Mouse (Mus musculus) mesoderm, embryonic 11.5 days (tissue): ENCODE measurements at regions not wholly inside any gene's neighbourhood (a gene's known extent, or its start where the extent isn't known, plus 50 kb on each side); places are given as distances from the start of the nearest gene placed in this dataset.
"Not testable (repeated sequence)": the region's sequence is repeated elsewhere in the genome, so short reads cannot be mapped to it uniquely, and the experiment has no call there.

ENCODE experiments used
- DNase-seq: peaks from one replicate; pipeline ENCODE4 v3.0.0-alpha.2; 2012; ENCODE audit warnings: low read depth, low spot score

DNA sequence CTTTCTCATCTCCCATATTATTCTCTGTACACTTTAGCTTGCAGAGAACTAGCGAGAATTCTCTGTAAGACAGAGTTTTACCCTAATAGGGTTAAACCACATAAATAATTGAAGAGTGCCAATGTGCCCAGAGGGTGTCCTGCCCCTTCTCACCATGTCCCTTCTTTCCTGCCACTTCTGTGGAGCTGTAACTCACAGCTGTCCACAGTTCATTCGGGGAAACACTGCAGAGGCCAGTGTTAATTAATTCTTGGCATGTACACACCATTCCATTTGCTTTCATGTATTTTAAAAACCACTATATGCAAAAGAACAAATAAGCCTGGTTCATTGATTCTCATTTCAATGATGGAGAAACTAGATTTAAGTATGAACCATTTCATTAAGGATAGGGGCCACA, 787.8 kb downstream of the Ets1 start:
- DNase-seq: no peak

DNA sequence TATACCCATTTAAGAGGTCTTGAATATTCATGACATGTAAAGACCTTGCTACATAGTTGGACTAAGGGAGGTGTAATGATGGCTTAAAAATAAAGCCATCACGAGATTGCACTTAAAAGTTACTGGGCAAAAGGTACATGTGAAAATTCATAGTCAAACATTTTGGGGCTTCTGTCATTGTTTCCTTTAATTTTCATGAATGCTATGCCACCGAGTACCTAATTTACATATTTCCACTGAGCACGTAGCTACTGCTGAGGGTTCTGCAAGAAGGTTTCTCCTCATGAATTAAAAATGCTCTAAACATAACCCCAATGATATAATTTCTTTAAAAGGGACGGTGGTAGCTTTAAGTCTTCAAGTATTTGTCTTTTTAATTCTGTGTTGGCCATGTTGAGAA, 800.4 kb downstream of the Ets1 start:
- no peak for DNase-seq

DNA sequence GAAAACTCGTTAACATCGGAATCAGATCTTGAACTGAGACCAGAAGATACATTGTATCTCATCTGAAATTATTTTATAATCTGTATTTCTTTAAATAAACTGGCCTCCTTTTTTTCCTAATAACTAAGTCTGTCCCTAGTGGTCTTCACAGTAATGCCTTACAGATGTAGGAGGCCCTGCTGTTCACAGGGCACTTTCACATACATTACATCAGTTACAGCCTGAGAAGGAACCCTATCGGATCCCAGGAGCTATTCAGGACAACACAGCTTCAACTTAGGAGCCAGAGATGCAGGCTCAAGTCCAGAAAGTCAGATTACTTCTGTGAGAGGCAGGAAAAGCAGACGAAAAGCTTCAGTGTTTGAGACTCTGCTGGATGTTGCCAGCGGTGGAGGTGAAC, 806.2 kb downstream of the Ets1 start:
- peak; percentile 12 for DNase-seq

DNA sequence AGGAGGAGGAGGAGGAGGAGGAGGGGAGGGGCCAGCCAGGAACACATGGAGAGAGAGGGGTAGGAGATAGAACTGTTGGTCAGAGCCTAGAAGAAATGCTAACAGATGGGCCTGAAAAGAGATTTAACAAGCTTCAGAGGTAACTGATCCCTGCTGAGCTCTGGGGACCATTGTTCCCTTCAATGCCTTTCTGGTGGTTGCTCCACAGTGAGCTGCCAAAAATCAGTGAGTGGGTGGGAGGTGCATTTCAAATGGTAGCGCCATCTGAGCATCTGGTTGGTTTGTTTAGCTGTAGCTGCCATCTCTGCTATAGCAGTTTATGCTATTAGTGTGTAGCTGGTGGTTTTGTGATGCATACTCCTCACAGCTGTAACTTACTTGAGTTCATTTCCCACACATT, 809.9 kb downstream of the Ets1 start:
- no peak for DNase-seq

DNA sequence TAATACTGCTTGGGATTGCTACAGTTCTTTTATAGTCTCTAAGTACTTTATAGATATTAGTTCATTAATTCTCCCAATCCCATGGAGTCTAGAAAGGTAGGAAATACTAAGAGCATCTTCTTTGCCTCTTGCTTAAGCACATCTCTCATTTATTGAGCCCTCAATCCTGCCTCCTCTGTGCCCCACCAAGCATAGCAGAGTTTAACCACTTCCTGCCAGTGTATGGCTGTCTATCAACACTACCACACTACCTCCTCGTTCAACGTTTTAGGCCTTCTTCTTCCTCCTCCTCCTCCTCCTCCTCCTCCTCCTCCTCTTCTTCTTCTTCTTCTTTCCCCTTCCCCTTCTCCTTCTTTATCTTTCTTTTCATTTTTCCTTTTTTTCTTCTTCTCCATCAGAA, 839.1 kb downstream of the Ets1 start:
- DNase-seq: no peak

DNA sequence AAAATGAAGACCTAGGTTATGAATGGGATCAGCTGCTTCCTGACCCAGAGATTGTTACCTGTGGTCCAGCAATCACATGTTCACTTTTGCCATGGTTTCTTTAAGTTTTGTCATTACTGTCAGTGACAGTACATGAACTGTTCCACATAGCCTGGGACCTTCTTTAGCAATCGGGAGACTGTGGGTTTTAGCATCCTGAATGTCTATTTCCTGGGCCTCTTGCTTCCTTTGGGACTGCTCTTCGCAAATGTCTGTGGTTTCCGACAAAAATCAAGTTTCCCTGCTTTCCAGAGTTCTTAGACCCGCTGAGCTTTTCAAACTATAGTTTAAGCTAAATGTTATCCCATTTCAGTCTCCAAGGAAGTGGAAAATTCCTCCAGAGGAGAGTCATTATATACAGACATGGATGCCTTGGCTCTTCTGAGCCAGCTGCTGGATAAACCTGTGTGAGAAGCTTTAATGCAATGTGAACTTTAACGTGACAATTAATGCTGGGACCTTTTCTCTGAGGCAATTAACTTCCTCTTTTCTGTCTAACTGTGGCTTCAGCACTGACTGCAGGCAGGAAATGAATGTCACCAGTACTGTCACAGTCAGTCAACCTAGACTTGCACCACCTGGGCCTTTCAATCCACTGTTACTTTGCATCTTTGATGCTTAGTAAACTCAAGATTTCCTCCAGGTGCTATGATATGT, 847.0 kb downstream of the Ets1 start:
- no peak for DNase-seq

DNA sequence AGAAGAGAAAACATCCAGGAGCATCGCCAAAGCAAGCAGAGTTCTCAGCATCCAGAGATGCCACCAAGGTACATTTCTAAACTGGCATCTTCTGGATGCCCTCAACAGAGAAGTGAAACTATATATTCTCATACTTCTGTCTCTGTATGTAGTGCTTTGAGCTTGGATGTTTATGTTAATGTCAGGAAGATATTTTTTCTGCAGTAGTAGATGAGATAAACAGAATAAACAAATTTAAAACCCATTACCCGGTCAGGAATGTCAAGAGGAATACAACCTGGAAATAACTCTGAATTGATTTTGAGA, 847.5 kb downstream of the Ets1 start:
- no peak for DNase-seq

DNA sequence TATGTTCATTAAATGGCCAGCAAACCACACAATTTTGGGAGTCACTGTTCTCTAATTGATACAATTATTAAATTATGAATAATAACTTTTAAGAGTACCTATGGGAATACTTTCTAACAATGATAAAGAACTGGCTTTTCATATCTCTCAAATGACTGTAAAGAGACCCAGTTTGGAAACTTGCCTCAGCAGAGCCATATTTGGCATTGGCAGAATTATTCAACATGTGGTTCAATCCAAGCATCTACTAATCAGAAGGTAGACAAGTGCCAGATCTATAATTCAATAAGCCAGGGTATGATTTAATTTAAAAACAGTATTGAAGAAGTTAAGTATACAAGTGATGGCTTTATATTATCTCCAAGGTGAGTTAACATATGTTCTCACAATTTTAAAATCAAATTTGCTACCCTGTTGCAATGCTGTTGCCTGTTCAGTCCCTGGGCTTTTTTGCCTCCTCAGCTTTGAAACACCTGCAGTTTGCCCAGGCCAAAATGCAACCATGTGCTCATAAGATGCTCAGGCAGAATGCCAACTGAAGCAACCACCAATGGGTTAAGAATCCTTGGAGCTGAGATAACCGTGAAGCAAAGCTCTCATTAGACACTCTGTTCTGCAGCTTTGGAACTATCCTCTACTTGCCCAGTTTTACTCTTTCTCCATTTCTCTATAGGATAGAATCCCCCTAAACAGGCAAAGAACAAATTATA, 897.2 kb downstream of the Ets1 start:
- no peak for DNase-seq

DNA sequence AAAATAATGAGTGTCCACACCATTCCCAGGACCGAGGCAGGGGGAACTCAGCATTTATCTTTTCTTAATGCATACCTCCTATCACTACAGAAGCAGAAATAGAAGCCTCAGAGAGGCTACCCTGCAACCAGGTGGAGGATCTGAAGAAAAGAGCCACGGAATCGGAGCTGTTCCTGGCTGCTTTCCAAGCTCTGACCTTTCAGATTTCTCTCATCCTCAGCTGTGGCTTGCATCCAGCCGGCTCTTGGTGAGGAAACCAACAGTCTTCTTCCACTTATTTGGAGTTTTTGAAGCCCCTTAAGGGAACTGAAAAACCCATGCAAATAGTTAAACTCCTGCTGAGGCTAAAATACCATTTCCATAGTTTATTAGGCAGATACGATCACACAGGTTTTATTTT, 907.3 kb downstream of the Ets1 start:
- no peak for DNase-seq

DNA sequence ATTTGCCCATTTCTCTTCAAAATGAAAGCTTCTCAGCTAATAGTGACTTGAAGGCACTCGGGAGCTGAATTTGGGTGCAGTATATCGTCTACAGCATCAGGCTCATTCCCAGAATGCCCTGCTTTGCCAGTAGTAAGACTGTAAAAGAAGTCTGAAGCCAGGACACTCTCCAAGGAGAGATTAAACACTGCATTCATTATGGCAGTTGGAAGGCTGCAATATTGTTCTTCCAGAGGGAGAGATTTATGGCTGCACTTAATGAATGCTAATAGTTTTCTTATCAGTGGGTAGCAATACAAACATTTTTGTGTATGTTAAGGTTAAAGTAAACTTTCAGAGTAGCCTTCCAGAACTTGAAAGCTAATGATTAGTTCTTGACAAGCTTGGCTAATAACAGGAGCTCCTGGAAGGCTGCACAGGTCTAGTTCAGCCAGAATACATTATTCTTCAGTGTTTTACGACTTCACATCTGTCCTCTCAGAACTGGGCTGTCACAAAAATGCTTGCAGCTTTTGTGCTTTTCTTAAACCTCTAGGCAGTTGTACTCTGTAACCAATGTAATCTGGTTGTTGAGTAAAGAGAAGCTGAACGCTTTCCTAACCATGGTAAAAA, 910.2 kb downstream of the Ets1 start:
- DNase-seq: peak; percentile 33

DNA sequence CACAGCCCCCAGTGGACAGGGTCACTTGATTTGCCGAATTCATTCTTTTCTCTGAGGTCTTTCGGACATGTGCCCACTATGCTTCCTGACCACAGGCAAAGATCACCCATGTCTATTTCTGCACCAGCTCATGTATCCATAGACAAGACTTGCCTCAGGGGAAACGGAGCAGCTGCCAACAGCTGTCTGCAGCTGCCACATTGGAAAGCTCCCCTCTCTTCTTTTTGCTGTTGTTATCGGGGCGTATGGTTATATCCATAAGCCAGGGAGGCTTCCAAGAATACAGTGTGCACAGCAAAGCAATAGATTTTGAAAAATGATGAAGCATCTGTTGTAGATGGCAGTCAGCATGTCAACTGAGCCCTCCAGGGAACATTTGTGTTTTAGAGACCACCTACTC, 913.4 kb downstream of the Ets1 start:
- DNase-seq: no peak

DNA sequence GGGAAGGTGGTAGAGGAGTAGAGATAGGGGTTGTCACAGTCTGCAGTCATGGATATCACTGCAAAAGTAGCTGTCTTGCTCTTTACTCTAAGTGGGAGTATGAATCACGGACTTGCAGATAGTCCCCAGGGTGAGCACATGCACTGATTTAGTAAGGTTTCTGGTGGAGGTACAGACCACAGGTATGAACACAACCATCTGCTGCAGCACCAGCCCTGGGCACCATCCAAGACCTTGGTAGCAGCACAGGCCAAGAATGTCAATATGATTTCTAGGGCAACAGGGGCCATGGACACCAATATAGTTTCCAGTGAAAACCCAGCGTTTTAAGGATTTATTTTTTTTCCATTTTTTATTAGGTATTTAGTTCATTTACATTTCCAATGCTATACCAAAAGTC, 913.7 kb upstream of the Kirrel3 start:
- DNase-seq: no peak

DNA sequence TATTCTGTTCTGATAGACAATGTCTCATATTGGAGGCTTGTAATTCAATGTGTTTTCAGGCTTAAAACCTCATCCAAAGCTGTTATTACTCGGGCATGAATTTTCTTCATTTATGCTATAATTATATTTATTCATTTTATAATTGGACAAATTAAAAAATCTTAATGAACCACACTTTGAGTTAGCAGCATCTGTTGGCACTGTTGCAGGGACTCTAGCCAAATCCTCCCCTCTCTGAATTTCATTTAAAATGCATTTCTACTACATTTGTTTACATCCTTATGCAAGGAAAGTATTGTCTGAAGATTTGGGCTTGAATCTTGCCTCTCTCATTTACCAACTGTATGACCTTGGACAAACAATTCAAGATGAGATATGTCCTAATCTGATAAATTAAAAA, 874.2 kb upstream of the Kirrel3 start:
- DNase-seq: no peak

DNA sequence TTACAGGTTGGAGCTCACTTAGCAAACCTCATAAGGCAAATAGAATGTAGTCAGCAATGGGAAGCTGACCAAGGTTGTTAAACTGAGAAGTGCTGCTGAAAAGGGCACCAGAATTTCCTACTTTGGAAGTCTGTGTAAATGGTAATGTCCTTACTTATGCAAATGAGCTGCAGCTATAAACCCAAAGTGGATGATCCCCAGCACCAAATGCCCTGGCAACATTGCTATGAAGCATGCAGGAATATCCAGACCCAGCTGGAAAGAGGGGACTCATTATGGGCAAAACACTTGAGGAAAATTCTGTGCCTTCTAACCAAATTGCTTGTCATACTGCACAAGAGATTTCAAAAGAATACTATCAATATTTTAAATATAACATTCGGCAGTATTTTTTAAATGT, 861.3 kb upstream of the Kirrel3 start:
- no peak for DNase-seq

DNA sequence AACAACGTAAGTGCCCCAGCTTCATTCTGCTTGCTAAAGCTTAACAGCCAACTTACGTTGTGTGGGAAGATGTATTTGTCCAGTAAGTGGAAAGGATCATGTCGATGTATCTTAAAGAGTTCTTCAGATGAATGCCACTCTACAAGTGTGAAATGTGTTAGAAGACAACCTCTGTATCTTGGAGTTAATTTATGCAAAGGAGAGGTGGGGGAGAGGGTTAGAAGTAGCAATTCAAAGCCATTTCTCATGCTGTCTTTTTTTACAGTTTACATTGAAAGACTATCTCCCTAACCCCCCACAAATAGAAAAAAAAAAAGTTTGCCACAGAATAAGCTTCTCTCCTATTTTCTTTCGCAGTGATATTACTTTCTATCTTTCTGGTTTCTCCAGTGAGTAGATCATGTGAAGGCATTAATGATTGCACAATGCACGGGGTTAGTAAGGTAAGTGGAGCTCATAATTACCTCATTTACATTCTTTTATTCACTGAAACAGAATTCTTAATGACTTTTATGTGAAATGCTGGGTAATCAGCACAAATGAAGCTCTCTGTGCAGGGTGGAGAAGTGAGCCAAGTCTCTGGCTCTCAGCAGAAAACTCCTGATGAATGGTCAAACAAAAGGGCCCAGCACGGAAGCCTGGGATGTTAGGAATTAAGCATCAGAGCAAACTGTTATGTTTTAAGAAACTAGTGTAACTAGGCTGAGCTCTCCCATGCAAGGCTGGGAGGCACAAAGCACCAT, 855.8 kb upstream of the Kirrel3 start:
- no peak for DNase-seq

DNA sequence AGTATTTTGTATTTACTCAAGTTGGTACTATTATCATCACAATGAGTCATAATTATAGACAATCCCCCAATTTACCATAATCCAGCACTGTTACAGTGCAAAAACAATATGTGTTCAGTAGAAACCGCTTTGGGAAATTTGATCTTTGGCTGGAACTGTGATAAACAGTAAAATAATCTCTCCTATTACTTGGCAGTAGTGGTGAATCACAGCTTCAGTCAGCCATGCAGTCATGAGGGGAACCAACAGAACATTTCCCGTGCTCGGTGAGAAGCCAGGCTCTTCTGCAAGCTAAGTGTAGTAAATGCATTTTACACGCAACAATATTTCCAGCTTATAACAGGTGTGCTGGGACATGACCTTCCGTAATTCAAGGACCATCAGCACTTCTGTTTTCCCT, 822.7 kb upstream of the Kirrel3 start:
- DNase-seq: no peak

DNA sequence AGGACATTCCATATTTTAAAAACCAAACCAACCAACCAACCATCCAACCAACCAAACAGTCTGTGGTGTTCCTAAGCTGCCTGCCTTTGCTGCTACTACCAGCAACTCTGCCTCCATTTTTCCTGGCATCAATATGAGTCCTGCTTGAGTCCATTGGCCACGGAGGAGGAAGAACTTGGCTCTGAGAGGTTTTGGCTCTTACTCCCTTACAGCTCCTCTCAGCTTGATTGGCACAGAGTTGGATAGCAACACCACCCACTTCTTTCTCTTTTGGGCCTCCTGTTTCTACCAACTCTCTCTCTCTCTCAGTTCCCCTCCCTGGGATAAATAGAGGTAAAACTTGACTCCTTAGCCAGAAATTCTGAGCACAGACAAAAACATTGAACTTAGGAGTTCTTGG, 804.6 kb upstream of the Kirrel3 start:
- no peak for DNase-seq

DNA sequence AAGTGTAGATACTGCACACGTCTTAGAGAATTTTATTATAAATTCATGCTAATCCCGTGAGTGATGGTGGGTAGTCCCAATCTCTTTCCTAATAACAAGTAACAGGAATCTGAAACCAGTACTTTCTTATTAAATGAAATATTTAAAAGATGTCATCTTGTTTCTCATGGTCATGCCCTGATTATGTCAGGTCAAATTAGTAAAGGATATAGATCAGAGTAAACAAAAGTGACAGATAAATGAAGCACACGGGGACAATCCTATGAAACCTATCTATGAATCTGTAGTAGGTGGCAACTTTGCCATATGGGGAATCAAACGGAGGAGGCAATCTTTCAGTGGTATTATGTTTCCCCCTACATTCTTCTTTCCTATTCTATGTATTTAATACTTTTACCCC, 794.0 kb upstream of the Kirrel3 start:
- DNase-seq: no peak

DNA sequence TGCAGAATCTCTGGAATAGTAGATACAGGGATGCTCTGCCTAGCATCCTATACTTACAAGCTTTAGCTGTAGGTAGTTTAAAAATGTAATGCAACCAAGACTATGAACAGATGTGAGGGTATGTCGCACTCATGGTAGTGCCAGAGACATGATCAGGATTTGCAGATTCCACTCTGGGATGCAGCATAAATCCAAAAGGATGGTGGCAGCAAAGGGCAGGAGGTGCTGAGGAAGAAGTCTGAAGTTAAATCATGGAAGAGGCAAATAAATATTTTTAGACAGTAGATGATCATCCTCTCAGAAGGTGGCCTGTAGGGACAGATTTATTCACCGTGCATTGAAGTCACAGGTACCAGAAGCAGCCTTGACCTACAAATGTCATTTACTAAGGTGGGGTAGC, 768.1 kb upstream of the Kirrel3 start:
- no peak for DNase-seq

DNA sequence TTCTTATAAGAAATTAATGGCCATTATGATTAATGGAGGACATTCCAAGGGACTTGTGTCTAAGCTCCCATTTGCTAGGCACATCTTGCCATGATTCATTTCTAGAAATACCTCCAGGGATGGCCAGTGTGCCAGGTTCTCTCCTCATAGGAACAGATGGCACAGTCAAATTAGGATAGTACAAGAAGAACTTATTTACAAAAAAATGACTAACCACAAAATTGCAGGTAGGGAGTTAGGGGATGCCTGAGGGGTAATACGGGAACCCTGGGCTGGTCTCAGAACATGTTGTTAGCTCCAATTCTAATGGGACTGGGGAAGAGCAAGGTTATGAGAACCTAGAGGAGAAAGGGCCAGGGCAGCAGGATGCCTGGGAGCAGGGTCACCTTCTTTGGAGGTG, 760.9 kb upstream of the Kirrel3 start:
- DNase-seq: no peak

DNA sequence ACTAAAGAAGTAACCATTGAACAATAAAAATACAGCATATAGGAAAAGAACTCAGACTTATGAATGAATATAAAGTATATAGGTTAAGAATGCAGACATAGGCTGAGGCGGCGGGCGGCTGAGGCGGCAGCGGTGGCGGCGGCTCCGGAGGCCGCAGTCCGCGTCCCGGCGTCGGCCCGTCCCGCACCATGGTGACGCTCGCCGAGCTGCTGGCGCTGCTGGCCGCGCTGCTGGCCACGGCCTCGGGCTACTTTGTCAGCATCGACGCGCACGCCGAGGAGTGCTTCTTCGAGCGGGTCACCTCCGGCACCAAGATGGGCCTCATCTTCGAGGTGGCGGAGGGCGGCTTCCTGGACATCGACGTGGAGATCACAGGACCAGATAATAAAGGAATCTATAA, 757.6 kb upstream of the Kirrel3 start:
- not testable (repeated sequence) for DNase-seq

DNA sequence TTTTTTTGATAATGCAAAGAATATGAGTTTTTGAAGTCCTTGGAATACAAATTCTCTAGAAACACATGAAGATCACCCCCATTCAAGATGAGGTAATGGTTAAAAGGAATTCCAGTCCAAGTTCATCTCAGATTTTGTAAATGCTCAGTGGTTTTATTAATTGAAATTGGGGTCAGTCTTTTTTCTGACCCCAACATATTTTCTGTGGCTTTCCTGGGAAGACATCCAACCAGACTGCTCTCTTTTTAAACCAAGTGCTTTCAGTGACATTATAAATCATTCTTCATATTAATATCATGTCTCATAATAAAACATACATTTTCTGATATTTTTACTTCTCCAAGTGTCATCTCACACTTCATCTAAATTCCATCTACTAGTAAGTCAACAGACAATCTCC, 725.0 kb upstream of the Kirrel3 start:
- DNase-seq: no peak

DNA sequence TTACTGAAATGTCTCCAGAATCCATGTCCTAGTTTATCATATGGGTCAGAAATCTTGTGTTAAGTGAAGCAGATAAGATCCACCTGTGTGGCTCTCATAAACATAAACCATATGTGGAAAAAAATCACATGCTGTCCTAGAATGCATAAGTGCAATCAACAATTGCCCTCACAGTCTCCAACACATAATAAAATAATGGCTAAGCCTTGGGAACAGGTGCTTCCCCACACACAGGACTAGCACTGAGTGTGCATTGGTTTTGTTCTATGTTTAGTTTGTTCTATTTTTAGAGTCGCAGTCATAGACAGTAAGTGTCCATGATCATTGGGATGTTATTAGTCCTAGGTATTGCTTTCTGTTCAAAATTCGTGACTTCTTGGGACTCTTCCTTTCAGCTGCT, 719.5 kb upstream of the Kirrel3 start:
- no peak for DNase-seq
